Mouse (Mus musculus): ENCODE results near the gene Aatk. TPM values are rescaled to one million over a fixed set of nuclear protein-coding genes. Genes with fewer than 3 reads are reported as not detected.

Aatk gene
- total RNA-seq, 2 experiments from 2014 or later: 8.3 TPM

DNA sequence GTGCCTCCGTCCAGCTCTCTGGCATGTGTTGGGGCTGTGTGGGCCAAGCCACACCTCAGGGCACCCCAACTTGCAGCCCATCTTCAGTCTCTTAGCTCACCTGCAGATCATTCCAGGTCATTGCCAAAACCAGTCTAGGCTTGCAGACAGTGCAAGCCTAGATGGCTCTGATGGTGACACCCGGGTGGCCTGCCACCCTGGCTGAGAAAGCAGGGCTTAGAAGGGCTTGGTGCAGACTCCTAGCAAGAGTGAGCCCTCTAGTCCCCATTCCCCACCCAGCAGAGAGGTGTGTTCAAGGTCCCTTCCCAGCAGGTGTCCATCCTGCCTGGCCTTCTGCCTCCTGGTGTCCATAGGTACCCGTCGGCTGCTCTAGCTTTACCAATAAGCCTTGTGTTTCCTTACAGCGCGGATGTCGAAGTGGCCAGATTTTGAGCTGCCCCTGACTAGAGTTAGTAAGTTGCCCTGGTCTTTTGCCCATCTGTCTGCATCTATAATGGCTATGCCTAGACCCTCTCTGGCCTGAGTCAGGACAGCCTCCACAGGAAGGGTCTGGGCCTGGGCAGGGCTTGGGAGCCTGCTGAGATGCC lies 44.2 kb downstream of the Aatk start:
- ATAC-seq (replicated peaks; ENCODE audit: poor library complexity, severe bottlenecking): no peak

DNA sequence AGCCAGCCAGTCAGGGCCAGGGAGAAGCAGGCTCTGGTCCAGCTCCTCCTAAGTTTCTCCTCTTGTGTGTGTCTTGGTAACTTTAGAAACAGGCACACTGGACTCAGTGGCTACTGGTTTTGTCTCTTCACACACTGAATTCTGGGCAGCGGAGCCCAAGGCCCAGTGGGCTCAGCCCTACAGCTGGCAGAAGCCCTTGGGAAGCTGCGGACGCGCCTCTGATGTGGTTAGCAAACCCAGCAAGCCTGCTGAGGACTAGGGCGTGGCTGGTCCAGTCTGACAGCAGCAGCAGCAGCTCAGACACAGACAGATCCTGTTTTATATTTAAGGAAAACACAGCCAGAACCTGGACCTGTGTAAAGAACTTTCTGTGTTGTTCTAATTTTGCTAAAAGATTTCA lies 44.9 kb downstream of the Aatk start:
- no peak for ATAC-seq (replicated peaks; ENCODE audit: poor library complexity, severe bottlenecking)

DNA sequence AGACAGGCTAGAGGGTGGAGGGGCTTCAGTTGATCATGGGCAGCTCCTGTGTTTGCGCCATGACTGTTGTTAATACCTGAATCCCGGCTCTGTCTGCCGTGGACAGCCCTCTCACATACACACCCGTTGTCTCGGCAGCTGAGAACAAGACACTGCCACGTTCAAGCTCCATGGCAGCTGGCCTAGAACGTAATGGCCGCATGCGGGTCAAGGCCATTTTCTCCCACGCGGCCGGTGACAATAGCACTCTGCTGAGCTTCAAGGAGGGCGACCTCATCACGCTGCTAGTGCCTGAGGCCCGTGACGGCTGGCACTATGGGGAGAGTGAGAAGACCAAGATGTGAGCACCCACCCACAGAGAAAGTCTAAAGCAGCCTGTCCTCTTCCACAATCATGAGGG lies 49.6 kb downstream of the Aatk start:
- ATAC-seq (replicated peaks; ENCODE audit: poor library complexity, severe bottlenecking): no peak

DNA sequence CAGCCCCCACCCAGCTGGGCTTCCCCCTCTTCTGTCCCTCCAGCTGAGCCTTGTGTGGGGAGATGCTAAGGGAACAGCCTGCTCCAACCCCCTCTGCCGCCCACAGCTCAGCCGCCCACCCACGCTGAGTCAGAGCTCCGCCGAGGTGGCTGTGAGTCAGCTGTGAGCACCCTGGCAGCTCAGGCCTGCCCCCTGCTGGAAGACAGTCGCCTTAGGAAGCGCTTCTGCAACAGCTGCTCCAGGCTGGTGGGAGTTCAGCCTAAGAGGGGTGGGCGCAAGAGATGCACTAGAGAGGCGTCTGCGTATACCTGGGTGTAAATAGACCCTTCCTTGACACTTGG lies 55.7 kb downstream of the Aatk start:
- ATAC-seq (replicated peaks; ENCODE audit: poor library complexity, severe bottlenecking): peak; percentile 82

DNA sequence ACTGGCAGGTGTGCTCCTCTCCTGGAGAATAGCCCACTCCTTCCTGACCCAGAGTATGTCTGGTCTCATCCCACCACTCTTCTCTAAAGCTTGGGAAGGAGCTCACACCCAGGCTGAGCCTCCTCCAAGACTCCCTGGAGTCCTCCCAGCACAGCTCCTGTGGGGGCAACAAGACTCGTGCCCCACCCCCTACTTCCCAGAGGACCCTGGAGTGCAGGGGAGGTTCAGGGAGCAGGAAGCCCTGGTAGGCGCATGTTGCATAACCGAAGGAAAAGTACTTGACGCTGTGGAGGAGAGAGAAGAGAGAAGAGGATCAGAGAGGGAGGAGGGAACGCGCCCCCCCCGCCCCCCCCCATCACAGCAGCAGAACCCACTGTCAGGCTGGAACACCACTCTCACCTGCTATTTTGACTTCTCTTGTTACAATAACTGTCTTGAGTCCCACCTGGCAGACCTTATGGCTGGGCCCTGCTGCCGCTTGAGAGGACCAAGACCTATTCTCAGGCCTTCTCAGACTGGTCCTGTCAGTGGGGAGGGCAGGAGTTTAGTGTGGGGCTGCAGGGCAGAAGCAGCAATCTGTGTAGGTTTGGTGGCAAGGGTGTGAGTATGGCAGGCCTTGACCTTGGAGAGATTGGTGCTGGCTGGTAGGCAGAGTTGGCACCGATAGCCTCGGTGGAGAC lies 56.2 kb downstream of the Aatk start:
- no peak for ATAC-seq (replicated peaks; ENCODE audit: poor library complexity, severe bottlenecking)

DNA sequence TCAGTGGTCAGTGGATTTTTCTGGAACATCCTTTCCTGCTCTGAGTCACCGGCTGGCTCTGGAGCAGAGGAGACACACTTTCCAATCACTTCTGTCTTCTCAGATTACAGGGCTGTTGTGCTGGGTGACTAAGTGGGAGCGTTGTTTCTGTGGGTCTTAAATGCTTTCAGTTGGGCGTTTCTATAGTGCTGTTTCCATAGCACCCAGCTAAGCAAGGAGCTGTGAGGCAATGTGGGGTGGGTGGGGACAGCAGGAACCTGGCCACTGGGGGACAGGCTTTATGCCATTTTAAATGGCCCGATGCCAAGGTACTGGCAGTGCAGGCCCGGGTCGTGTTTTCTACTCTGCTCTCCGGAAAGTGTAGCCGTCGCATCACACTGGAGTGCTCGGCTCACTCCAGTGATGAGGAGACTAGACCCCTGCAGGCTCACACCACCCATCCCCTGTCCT lies 57.8 kb downstream of the Aatk start:
- ATAC-seq (replicated peaks; ENCODE audit: poor library complexity, severe bottlenecking): peak; percentile 63

DNA sequence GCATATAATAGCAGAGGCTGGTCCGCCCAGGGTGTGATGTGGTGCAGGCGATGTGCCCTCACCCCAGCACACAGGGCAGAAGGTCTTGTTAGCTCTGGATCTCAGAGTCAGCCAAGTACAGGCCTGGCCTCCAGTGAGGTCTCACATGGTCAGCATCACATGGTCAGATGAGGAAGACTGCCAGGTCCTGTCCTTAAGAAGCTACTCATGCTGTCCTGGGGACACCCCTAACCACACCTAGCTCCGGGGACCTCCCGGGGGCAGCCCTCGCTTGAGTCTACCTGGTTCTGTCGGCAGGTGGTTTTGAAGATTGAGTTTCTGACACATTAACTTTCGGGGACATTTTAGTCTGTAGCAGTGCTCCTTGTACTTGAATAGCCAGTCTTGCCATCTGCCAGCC lies 58.6 kb downstream of the Aatk start:
- ATAC-seq (replicated peaks; ENCODE audit: poor library complexity, severe bottlenecking): no peak

DNA sequence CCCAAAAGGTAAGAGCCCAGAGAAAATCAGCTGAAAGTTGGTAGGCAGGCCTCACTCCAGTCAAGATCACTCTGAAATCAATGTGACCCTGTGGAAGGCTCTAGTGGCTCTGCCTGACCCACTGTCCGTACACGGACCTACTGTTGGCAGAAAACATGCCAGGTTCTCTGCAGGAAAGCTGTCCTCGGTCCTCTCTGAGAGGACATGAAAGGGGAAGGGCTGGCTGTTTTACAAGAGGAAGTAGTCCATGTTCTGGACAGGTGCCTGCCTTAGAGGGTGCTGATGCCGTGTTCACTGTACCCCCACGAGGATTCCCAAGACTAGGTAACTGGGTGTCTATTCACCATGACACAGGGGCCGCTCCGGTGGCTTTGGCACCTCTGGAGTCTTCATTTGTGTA lies 59.1 kb downstream of the Aatk start:
- no peak for ATAC-seq (replicated peaks; ENCODE audit: poor library complexity, severe bottlenecking)

DNA sequence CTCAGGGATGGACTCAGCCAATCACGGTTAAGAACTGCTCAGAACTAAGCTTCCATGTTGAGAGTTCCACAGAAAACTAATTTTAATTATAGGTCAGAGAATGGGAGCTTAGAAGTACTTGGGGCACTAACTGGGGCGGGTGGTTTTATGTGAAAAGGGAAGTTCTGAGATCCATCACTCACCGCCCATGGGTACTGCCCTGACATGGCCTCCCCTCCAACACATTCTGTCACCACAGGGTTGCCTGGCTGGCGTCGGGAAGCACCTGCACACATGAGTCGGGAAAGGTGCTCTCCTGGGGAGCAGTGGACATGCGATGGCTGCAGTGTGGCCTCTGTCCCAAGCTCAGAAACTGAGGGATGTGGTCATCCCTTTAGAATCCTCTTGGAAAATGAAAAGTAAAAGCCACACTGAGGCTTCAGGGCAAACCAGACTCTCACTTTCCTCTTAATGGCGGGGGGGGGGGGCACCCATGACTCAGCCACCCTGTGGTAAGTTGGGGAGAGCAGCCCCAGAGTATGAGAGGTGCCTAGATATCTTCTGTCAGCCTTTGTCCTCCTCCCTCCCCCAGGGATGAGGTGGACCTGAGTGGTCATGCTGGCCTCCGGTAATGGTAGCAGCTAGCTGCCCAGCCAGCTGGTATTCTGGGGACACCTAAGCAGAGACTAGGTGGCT lies 60.1 kb downstream of the Aatk start:
- no peak; the same call in 1 of the 2 replicates for ATAC-seq (replicated peaks; ENCODE audit: poor library complexity, severe bottlenecking)

DNA sequence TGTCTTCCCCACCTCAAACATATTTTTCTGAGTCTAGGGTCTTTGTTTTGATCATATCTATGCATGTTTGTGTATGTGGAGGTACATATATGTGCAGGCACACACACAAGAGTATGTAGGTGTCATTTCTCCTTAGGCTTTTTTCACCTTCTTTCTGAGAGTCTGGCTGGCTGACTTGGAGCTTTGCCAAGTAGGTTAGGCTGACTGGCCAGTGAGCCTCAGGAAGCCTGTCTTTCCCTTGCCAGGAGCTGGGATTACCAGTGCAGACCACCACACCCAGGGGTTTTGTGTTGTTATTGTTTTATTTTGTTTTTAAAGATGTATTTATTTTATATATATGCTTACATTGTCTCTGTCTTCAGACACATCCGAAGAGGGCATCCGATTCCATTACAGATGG lies 63.8 kb downstream of the Aatk start:
- ATAC-seq (replicated peaks; ENCODE audit: poor library complexity, severe bottlenecking): no peak

DNA sequence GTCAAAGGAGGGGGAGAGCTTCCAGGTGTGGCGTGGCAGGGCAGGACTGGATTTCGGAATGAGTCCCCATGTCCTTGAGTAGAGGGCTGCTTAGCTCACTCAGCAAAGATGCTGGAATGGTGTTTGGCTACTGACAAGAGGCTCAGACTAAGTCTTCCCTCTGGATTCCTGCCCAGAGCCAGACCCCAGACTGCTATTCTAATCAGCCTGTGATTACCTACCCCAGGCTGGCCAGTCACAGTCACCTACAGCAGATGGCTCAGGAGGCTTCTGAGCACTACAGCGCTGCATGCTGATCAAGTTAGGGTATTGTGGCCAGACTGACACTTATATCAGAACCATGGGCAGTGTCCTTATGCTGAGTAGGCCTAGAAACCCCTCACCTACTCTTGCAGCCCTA lies 64.7 kb downstream of the Aatk start:
- ATAC-seq (replicated peaks; ENCODE audit: poor library complexity, severe bottlenecking): no peak

DNA sequence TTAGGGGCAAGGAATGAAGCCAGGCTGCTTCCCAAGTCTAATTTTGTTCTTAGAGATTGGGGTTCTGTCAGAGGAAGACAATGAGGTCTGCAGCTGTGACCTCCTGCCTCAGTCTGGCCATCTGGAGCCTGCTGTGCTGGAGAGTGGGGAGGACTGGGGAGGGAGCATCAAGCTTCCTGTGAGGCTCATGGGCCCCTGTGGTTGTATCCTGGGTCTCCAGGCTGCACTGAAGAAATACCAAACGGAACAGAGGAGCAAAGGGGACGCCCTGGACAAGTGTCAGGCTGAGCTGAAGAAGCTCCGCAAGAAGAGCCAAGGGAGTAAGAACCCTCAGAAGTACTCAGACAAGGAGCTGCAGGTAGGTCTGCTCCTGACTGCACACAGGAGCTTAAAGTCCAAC lies 65.2 kb downstream of the Aatk start:
- no peak for ATAC-seq (replicated peaks; ENCODE audit: poor library complexity, severe bottlenecking)

DNA sequence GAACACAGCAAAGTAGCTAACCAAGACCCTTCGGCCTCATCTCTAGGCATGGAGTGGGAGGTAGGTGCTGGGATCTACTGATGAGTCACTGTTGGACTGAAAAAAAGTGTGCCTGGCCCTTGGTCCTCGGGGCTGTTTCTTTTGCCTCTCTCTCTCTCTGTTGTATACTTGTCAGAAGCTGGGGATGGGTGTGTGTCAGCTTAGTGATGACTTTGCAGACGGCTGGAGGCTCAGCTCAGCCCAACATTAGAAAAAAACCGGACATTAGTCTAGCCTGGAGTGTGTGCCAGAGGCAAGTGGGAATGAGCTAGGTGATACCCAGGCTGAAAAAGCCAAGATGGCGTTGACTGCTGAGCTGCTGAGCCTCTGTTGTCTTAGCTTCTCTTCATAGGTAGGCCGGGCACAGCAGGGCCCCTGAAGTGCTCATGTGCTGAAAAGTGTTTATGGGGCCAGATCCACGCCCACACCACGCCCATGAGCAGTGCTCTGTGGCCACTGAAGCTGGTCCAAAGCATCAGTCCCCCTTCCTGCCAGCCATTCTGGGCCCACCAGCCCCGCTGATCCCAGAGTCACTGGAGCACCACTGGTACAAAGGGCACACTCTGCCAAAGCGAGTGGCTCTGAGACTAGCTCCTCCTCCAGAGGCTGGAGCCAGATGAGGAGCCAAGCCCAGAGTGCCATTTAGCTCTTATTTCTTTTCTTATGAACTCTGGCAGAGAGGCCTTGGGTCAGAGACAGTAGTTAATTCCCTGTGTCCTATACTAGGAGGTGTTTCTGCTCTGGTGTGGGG lies 67.2 kb downstream of the Aatk start:
- ATAC-seq (replicated peaks; ENCODE audit: poor library complexity, severe bottlenecking): no peak

DNA sequence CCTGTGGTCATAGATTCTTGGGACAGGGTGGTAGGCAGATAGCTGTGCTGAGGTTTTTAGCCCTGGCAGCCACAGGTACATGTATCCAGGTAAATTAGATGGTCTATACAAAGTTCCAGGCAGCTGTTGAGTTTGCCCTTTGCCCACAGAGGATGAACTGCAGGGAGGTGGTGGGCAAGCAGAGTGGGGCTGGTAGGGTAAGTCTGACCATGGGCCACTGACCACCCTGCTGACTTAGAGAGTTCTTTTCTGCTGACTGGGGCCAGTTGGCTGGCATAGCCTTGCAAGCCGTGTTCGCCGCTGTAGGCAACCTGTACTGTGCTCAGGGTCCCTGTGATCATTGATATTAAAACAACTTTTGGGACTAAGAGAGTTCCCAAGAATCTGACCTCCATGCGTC lies 68.3 kb downstream of the Aatk start:
- no peak for ATAC-seq (replicated peaks; ENCODE audit: poor library complexity, severe bottlenecking)

DNA sequence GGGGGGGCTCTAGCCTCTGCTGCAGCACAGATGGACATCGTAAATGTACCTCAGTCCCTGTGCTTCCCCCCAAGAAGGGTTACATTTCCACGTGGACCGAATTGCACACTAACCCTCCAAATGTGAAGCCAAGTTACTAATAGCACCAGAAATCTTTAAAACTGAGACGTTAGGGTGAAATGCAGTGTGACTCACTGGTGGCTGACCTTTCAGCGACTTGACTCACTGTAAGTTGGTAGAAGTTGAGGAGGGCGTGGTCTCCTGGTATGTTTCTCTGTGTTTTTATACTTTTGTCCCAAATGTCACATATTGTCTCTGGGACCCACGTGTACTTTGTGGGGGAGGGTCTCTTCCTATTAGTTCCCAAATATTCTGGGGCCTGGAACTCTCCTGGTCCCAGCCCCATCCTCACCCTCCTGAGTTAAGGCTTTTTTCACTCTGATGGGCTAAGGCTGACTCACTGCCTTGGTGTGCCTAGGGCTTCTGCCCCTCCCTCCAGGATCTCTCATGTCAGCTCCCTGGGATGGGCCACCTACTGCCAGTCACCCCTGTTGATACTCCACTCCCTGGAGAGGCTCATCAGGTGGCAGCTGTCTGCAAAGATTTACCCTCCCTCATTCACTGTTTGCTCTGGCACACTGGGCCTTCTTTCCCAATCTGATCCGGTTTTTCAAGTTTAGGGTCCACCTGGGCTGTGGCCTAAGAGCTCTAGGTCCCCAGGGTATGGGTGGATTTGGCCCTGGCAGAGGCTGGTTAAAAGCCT lies 71.0 kb downstream of the Aatk start:
- ATAC-seq (replicated peaks; ENCODE audit: poor library complexity, severe bottlenecking): no peak

DNA sequence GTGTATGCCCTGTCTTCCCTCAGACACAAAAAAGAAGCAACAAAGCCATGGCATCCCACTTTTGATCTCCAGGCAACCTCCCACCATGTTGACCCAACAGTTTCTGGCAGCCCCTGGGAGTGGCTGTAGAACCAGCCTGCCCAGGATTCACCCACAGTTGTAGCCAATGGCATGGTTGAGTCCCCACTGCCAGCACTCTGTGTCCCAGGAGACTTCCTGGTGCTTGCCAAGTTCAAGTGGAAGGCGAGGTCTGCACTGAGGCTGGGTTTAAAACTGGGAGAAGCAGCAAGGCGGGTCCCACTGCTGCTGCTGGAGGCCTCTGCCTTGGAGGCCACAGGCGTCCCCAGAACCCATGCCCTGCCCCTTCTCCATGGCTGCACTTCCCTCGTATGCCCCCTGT lies 73.2 kb downstream of the Aatk start:
- ATAC-seq (replicated peaks; ENCODE audit: poor library complexity, severe bottlenecking): no peak

DNA sequence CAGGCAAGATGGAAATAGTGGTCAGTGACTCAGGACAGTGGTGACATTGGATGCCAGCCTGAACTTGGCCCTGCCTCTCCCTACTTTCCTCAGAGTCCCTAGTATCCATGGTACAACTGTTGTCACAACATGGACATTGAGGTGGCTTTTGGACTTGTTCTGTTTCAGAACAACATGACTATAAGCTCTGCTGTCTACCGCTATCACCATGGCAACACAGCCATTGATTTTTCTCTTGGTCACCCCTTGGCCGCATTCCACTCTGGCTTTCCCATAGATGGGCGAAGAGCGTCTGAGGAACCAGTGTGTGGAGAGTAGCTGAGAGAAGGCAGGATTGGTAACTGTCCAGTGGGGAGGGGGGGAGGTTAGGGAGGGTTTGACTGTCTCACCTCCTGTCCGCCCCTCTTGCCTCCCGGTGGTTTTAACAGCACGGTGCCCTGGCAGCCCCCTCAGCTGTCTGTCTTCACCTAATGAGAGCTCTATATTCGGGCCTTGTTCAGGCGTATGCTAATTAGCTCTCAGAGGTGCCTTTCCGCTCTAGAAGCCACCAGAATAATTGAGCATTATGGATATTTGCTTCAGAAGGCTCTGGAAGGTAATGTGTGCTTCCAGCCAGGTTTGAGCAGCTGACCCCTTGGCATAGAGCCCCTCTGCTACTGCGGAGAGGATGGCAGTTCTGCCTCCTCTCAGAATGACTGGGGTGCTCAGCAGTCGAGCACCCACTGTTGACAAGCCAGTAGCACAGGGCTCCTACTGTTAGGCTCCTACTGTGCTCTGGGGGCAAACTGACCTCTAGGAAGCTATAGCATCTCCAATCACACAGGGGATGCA lies 76.7 kb downstream of the Aatk start:
- no peak for ATAC-seq (replicated peaks; ENCODE audit: poor library complexity, severe bottlenecking)

DNA sequence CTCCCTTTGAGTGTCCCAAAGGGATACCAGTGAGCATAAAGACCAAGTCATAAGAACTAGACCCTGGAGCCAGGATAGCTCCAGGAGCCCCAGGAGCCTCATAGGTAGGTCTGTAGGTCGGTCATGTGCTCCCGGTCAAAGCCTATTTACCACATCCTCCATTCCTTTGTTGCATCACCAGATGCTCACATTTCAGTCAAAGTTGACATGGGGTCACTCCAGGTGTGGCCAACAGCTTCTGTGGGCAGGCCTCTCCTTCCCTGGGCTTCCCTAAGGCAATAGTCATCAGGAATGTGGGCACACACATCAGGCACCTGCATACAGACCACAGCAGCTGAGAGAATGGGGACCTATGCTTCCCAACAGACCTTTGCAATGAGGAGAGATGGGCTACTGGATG lies 79.1 kb downstream of the Aatk start:
- no peak for ATAC-seq (replicated peaks; ENCODE audit: poor library complexity, severe bottlenecking)

DNA sequence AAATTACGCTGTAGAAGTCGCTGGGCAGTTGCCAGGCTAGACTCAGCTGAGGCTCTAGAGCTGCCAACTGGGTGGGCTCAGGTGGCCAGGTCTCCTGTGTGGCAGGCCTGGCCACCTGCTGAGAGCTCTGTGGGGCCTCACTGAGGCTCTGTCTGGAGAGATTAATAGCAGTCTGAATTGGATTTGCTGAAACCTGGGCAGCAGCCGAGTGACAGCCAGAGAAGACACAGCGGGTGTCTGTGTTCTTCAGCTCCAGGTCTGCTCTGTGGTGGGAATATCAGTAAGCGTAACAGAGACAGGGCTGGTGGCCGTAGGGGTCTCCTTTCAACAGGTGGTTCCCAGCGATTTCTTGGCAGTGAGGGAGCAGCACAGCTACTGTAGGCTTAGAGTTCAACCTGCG lies 79.6 kb downstream of the Aatk start:
- no peak for ATAC-seq (replicated peaks; ENCODE audit: poor library complexity, severe bottlenecking)

DNA sequence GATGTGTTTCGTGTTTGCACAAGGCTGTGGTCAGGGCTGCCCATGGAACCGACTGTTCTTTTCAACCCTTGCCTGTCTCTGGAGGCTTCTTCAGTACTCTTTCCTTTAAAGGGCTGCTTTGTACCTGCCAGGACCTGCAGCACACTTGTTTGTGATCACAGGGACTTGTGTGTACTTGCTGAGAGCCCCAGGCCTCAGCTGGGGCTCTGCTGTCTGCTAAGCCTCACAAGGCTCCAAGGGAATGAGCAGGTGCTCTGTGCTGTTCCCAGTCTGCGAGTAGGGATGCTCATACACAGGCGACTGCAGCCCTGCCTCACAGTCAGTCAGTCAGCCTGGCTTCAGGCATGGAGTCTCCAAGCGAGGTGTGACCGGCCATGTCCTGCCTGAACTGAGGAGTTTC lies 80.7 kb downstream of the Aatk start:
- no peak for ATAC-seq (replicated peaks; ENCODE audit: poor library complexity, severe bottlenecking)

All from granulocyte monocyte progenitor cell, adult 5-6 weeks (primary cell).